Mouse (Mus musculus): ENCODE measurements around the gene Maz. TPM values are rescaled to one million over a fixed set of nuclear protein-coding genes. Genes with fewer than 3 reads are reported as not detected.

Maz gene
- polyA plus RNA-seq, 1 experiment from 2014 or later: 65.8 TPM

GRCm38 (mm10) chr7:126986319-126986718 is 40.5 kb downstream of the Maz start:
- Histone ChIP-seq H3K4me3 (no peak overlapping the region), H3K4me1 (no peaks in the 10 kb centered on the region), H3K9me3 (replicated peaks) (no peaks in the 10 kb centered on the region), H3K27me3 (no peaks in the 10 kb centered on the region), H3K4me2 (no peak overlapping the region), H3K36me3 (ENCODE audit: poor library complexity, severe bottlenecking) (peaks cover under 1% of the 10 kb centered on the region; the same call in 1 of the 2 replicates), H3K9ac (no peak overlapping the region), H3K27ac (no peak overlapping the region)
- WGBS: 39% methylated on average over 9 of the region's 9 CpGs
- no peak for ATAC-seq

GRCm38 (mm10) chr7:126984667-126985444 is 42.0 kb downstream of the Maz start:
- H3K9me3 ChIP-seq (replicated peaks): no peaks in the 10 kb centered on the region
- no peak for ATAC-seq

GRCm38 (mm10) chr7:126983113-126983512 is 43.7 kb downstream of the Maz start:
- no peak overlapping the region for H3K27ac ChIP-seq
- H3K4me3 ChIP-seq: no peak overlapping the region
- no peak overlapping the region for H3K9ac ChIP-seq
- no peaks in the 10 kb centered on the region for H3K27me3 ChIP-seq
- 80% methylated on average over 7 of the region's 7 CpGs for WGBS
- ATAC-seq: no peak
- no peaks in the 10 kb centered on the region for H3K4me1 ChIP-seq
- no peaks in the 10 kb centered on the region for H3K9me3 ChIP-seq (replicated peaks)
- H3K4me2 ChIP-seq: no peak overlapping the region
- peaks cover 31% of the 10 kb centered on the region for H3K36me3 ChIP-seq (ENCODE audit: poor library complexity, severe bottlenecking)

More at GRCm38 (mm10) chr7:126984667-126985444, 42.0 kb downstream of the Maz start:
- no peak overlapping the region for H3K4me2 ChIP-seq
- no peaks in the 10 kb centered on the region for H3K4me1 ChIP-seq
- H3K4me3 ChIP-seq: no peak overlapping the region
- H3K9ac ChIP-seq: no peak overlapping the region
- H3K36me3 ChIP-seq (ENCODE audit: poor library complexity, severe bottlenecking): peaks cover 14% of the 10 kb centered on the region
- no peaks in the 10 kb centered on the region for H3K27me3 ChIP-seq
- 68% methylated on average over 10 of the region's 10 CpGs for WGBS
- H3K27ac ChIP-seq: no peak overlapping the region

GRCm38 (mm10) chr7:126982054-126982453 is 44.8 kb downstream of the Maz start:
- Histone ChIP-seq H3K4me3 (no peak overlapping the region), H3K27me3 (no peaks in the 10 kb centered on the region), H3K9me3 (replicated peaks) (no peaks in the 10 kb centered on the region), H3K36me3 (ENCODE audit: poor library complexity, severe bottlenecking) (peaks cover 34% of the 10 kb centered on the region), H3K4me2 (no peak overlapping the region), H3K4me1 (peaks cover 5% of the 10 kb centered on the region), H3K9ac (no peak overlapping the region), H3K27ac (no peak overlapping the region)
- WGBS: 87% methylated on average over 4 of the region's 4 CpGs
- ATAC-seq: no peak

- H3K4me3 ChIP-seq: no peak overlapping the region
- peaks cover 34% of the 10 kb centered on the region for H3K36me3 ChIP-seq (ENCODE audit: poor library complexity, severe bottlenecking)
- no peak overlapping the region for H3K9ac ChIP-seq
- 97% methylated on average over 2 of the region's 2 CpGs for WGBS
- no peak overlapping the region for H3K27ac ChIP-seq
- H3K4me1 ChIP-seq: peaks cover 7% of the 10 kb centered on the region
- no peak overlapping the region for H3K4me2 ChIP-seq
- no peaks in the 10 kb centered on the region for H3K9me3 ChIP-seq (replicated peaks)
- no peaks in the 10 kb centered on the region for H3K27me3 ChIP-seq
- ATAC-seq: no peak
Measured at GRCm38 (mm10) chr7:126981601-126982000, 45.2 kb downstream of the Maz start.

GRCm38 (mm10) chr7:126978841-126979240 is 48.0 kb downstream of the Maz start:
- Histone ChIP-seq H3K27ac (no peak overlapping the region), H3K27me3 (no peaks in the 10 kb centered on the region), H3K36me3 (ENCODE audit: poor library complexity, severe bottlenecking) (peaks cover 34% of the 10 kb centered on the region), H3K9ac (no peak overlapping the region), H3K4me3 (no peak overlapping the region), H3K9me3 (replicated peaks) (no peaks in the 10 kb centered on the region), H3K4me1 (peaks cover 12% of the 10 kb centered on the region), H3K4me2 (no peak overlapping the region)
- no peak for ATAC-seq
- 98% methylated on average over 6 of the region's 6 CpGs for WGBS

GRCm38 (mm10) chr7:126976878-126977459 is 49.9 kb downstream of the Maz start:
- peak overlapping the region; percentile 72 for H3K4me2 ChIP-seq
- peak overlapping the region; percentile 99 for H3K9ac ChIP-seq
- peak overlapping the region; percentile 99 for H3K4me3 ChIP-seq
- peaks cover 12% of the 10 kb centered on the region for H3K4me1 ChIP-seq
- peaks cover 34% of the 10 kb centered on the region for H3K36me3 ChIP-seq (ENCODE audit: poor library complexity, severe bottlenecking)
- H3K9me3 ChIP-seq (replicated peaks): no peaks in the 10 kb centered on the region
- H3K27ac ChIP-seq: peak overlapping the region; percentile 97; the same call in 1 of the 2 replicates
- 29% methylated on average over 14 of the region's 14 CpGs for WGBS
- no peak for ATAC-seq
- H3K27me3 ChIP-seq: no peaks in the 10 kb centered on the region

- peak within 1 kb of the TSS; percentile 97 for H3K27ac ChIP-seq
- peak within 1 kb of the TSS; percentile 99 for H3K4me3 ChIP-seq
- H3K36me3 ChIP-seq (ENCODE audit: poor library complexity, severe bottlenecking): peaks cover 32% of the 10 kb centered on the region
- H3K27me3 ChIP-seq: no peaks in the 10 kb centered on the region
- peak within 1 kb of the TSS; percentile 72 for H3K4me2 ChIP-seq
- H3K9ac ChIP-seq: peak within 1 kb of the TSS; percentile 99
- ATAC-seq: peak; percentile 97
- H3K4me1 ChIP-seq: peaks cover 12% of the 10 kb centered on the region
- under 1% methylated on average over 55 of the region's 55 CpGs for WGBS
- H3K9me3 ChIP-seq (replicated peaks): no peaks in the 10 kb centered on the region
Measured at GRCm38 (mm10) chr7:126975950-126976866, 50.6 kb downstream of the Maz start, which contains the start of gene Cdiptos. Gene Cdiptos, minus strand, starts transcription at chr7:126976098.

GRCm38 (mm10) chr7:126975893-126975949 is 51.1 kb downstream of the Maz start, which contains the start of gene Cdipt:
Gene Cdipt, plus strand, starts transcription at chr7:126975914.
- H3K27me3 ChIP-seq: no peaks in the 10 kb centered on the region
- no peaks in the 10 kb centered on the region for H3K9me3 ChIP-seq (replicated peaks)
- H3K9ac ChIP-seq: peak within 1 kb of the TSS; percentile 99
- peaks cover 12% of the 10 kb centered on the region for H3K4me1 ChIP-seq
- H3K27ac ChIP-seq: peak within 1 kb of the TSS; percentile 97
- H3K36me3 ChIP-seq (ENCODE audit: poor library complexity, severe bottlenecking): peaks cover 29% of the 10 kb centered on the region
- WGBS: 6% methylated on average over 1 of the region's 1 CpGs
- H3K4me3 ChIP-seq: peak within 1 kb of the TSS; percentile 99
- no peak for ATAC-seq
- peak within 1 kb of the TSS; percentile 72 for H3K4me2 ChIP-seq

GRCm38 (mm10) chr7:126975493-126975892 is 51.3 kb downstream of the Maz start:
- WGBS: 14% methylated on average over 8 of the region's 8 CpGs
- no peak; the same call in 1 of the 2 replicates for ATAC-seq

More at GRCm38 (mm10) chr7:126975493-126975892, 51.3 kb downstream of the Maz start:
- H3K4me2 ChIP-seq: peak overlapping the region; percentile 72
- no peak overlapping the region; the same call in 1 of the 2 replicates for H3K27ac ChIP-seq
- peak overlapping the region; percentile 99; the same call in 1 of the 2 replicates for H3K9ac ChIP-seq
- H3K4me3 ChIP-seq: peak overlapping the region; percentile 99
- no peaks in the 10 kb centered on the region for H3K27me3 ChIP-seq
- H3K9me3 ChIP-seq (replicated peaks): no peaks in the 10 kb centered on the region
- peaks cover 29% of the 10 kb centered on the region for H3K36me3 ChIP-seq (ENCODE audit: poor library complexity, severe bottlenecking)
- H3K4me1 ChIP-seq: peaks cover 12% of the 10 kb centered on the region
